Mouse (Mus musculus) liver, embryonic 11.5 days (tissue): Measurements from ENCODE around the gene Slc29a1. TPM values are rescaled to one million over a fixed set of nuclear protein-coding genes. Genes with fewer than 3 reads are reported as not detected.
A peak's percentile ranks its signal among the peaks of the same experiment; 100 is the strongest.

Experiments
- ATAC-seq: fragments of 200-750 bp; cut with Nextera tagmentation; replicated peaks from 2 replicates; pipeline ENCODE4 v1.8.0; 2017; ENCODE audit warnings: moderate number of reproducible peaks, mild to moderate bottlenecking, moderate TSS enrichment, moderate library complexity; ENCODE audit not compliant: low FRiP score
- DNase-seq: peaks from one replicate; pipeline ENCODE4 v3.0.0-alpha.2; 2017; ENCODE audit warnings: low spot score
- H3K27ac ChIP-seq: fragments of 300-500 bp; sonication (generic); 2 replicates; pipeline ENCODE4 v1.5.1; 2014; ENCODE audit warnings: mild to moderate bottlenecking, low read depth, low read length, control low read depth
- H3K27me3 ChIP-seq: fragments of 300-500 bp; sonication (generic); replicated peaks from 2 replicates; pipeline ENCODE4 v1.6.1; 2014; ENCODE audit warnings: low read length, mixed read lengths; ENCODE audit not compliant: control insufficient read depth, insufficient read depth
- H3K36me3 ChIP-seq: fragments of 300-500 bp; sonication (generic); 2 replicates; pipeline ENCODE4 v1.6.1; 2014; ENCODE audit warnings: mild to moderate bottlenecking, low read length, moderate library complexity, mixed read lengths; ENCODE audit not compliant: control insufficient read depth, insufficient read depth
- H3K4me1 ChIP-seq: fragments of 300-500 bp; sonication (generic); replicated peaks from 2 replicates; pipeline ENCODE4 v1.6.1; 2014; ENCODE audit warnings: low read length, mixed read lengths; ENCODE audit not compliant: control insufficient read depth, insufficient read depth
- H3K4me2 ChIP-seq: fragments of 300-500 bp; sonication (generic); 2 replicates; pipeline ENCODE4 v1.6.1; 2014; ENCODE audit warnings: mild to moderate bottlenecking, control low read depth, moderate library complexity
- H3K4me3 ChIP-seq: fragments of 300-500 bp; sonication (generic); 2 replicates; pipeline ENCODE4 v1.5.1; 2014; ENCODE audit warnings: low read depth, low read length, control low read depth
- H3K9ac ChIP-seq: fragments of 300-500 bp; sonication (generic); 2 replicates; pipeline ENCODE4 v1.6.1; 2014; ENCODE audit warnings: low read depth, low read length, control low read depth
- H3K9me3 ChIP-seq: fragments of 300-500 bp; sonication (generic); 2 replicates; pipeline ENCODE4 v1.6.1; 2016; ENCODE audit warnings: low read length, inconsistent platforms, mixed read lengths; ENCODE audit not compliant: control insufficient read depth
- WGBS: fragments of 180-500 bp; shearing (Covaris S2); extraction: QIAGEN DNeasy Blood & Tissue Kit; methylation state at CpG from one replicate; pipeline ENCODE4 v1.1.7; 2014; 5-methylcytosine and 5-hydroxymethylcytosine counted together
- polyA plus RNA-seq: library from polyadenylated mRNA; unstranded; fragments of >200 nt; fragmentation: Nextera tagmentation; extraction: Ambion mirVana; gene quantifications from 2 replicates; pipeline ENCODE4 v1.2.1, GENCODE M21; 2014

Gene Slc29a1
- polyA plus RNA-seq, 1 experiment from 2014 or later = 277 TPM

- no peak for DNase-seq
- no peak overlapping the region; the same call in 1 of the 2 replicates for H3K9ac ChIP-seq
- H3K4me2 ChIP-seq = peak overlapping the region; percentile 11
- peak; percentile 66 for ATAC-seq
- H3K36me3 ChIP-seq = peaks cover 12% of the 10 kb centered on the region
- no peak overlapping the region for H3K4me3 ChIP-seq
- peaks cover 48% of the 10 kb centered on the region for H3K4me1 ChIP-seq
- no peaks in the 10 kb centered on the region for H3K9me3 ChIP-seq
- peak overlapping the region; percentile 84 for H3K27ac ChIP-seq
- WGBS = 57% methylated on average over 6 of the region's 6 CpGs
- H3K27me3 ChIP-seq = no peaks in the 10 kb centered on the region
Observed at GRCm38 (mm10) chr17:45582188-45582587, 17.2 kb downstream of the Slc29a1 start.

- Histone ChIP-seq H3K27me3 (no peaks in the 10 kb centered on the region), H3K4me2 (peak overlapping the region; percentile 15), H3K36me3 (peaks cover 6% of the 10 kb centered on the region), H3K9ac (peak overlapping the region; percentile 38), H3K27ac (peak overlapping the region; percentile 84), H3K4me3 (no peak overlapping the region), H3K9me3 (no peaks in the 10 kb centered on the region), H3K4me1 (peaks cover 48% of the 10 kb centered on the region)
- DNase-seq = no peak
- WGBS = 14% methylated on average over 2 of the region's 2 CpGs
- peak; percentile 42 for ATAC-seq
Observed at GRCm38 (mm10) chr17:45581567-45581983, 17.8 kb downstream of the Slc29a1 start.

DNA sequence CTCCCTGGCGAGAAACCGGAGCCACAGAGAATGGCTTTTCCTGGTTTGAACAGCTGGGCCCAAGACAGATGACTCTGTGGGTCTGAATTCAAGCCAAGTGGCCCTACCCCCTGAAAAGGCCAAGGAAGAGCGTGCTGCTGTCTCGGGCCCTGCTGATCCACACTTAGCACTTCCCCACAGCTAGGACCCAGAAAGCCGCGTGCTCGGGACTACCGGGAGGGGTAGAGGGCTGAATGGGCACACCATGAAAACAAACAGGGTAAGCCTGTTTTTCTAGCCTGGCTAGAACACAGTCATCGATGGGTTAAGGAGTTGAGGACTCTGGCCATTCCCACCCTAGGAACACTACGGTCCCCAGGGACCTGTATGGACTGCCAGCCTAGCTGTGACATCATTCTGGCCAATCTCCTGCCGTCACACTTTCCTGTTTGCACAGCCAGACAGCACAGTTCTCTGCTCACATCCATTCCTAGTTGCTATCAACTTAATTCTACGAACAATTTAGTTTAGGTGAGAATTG, 18.4 kb downstream of the Slc29a1 start:
- Histone ChIP-seq H3K4me2 (peak overlapping the region; percentile 15; the same call in 1 of the 2 replicates), H3K27me3 (no peaks in the 10 kb centered on the region), H3K4me1 (peaks cover 45% of the 10 kb centered on the region), H3K27ac (no peak overlapping the region; the same call in 1 of the 2 replicates), H3K36me3 (peaks cover under 1% of the 10 kb centered on the region), H3K4me3 (no peak overlapping the region), H3K9ac (0 out of 2 replicates have a peak overlapping the region, but pooled peaks have one; percentile 38), H3K9me3 (no peaks in the 10 kb centered on the region)
- ATAC-seq (no peak), DNase-seq (no peak)
- 45% methylated on average over 12 of the region's 12 CpGs for WGBS

- no peak overlapping the region for H3K4me3 ChIP-seq
- no peak overlapping the region for H3K4me2 ChIP-seq
- no peaks in the 10 kb centered on the region for H3K27me3 ChIP-seq
- no peak overlapping the region for H3K27ac ChIP-seq
- DNase-seq (no peak), ATAC-seq (no peak)
- no peaks in the 10 kb centered on the region for H3K36me3 ChIP-seq
- peaks cover 40% of the 10 kb centered on the region for H3K4me1 ChIP-seq
- H3K9ac ChIP-seq = no peak overlapping the region
- H3K9me3 ChIP-seq = no peaks in the 10 kb centered on the region
- WGBS = 81% methylated on average over 4 of the region's 4 CpGs
Observed at GRCm38 (mm10) chr17:45579554-45579953, 19.9 kb downstream of the Slc29a1 start.

DNA sequence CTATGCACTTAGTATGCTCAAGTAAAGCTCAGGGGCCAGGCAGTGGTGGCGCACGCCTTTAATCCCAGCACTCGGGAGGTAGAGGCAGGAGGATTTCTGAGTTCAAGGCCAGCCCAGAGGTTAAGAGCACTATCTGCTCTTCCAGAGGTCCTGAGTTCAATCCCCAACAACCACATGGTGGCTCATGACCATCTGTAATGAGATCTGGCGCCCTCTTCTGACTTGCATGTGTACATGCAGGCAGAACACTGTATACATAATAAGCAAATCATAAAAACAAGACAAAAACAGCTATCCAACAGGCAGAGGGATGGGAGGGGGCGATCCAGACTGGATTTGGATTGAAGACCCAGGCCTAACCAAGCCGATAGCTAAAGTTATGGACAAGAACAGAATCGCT, 20.6 kb downstream of the Slc29a1 start:
- ATAC-seq (no peak), DNase-seq (no peak)
- WGBS = 62% methylated on average over 7 of the region's 7 CpGs
- H3K4me1 ChIP-seq = peaks cover 41% of the 10 kb centered on the region
- H3K27ac ChIP-seq = 0 out of 2 replicates have a peak overlapping the region, but pooled peaks have one; percentile 19
- H3K4me3 ChIP-seq = no peak overlapping the region
- no peak overlapping the region for H3K4me2 ChIP-seq
- no peaks in the 10 kb centered on the region for H3K27me3 ChIP-seq
- H3K36me3 ChIP-seq = no peaks in the 10 kb centered on the region
- no peaks in the 10 kb centered on the region for H3K9me3 ChIP-seq
- no peak overlapping the region for H3K9ac ChIP-seq

GRCm38 (mm10) chr17:45578242-45578641, 21.2 kb downstream of the Slc29a1 start:
- WGBS = 65% methylated on average over 5 of the region's 5 CpGs
- H3K9ac ChIP-seq = peak overlapping the region; percentile 2; the same call in 1 of the 2 replicates
- no peaks in the 10 kb centered on the region for H3K9me3 ChIP-seq
- peak overlapping the region; percentile 19; the same call in 1 of the 2 replicates for H3K27ac ChIP-seq
- peaks cover 36% of the 10 kb centered on the region for H3K4me1 ChIP-seq
- ATAC-seq (no peak), DNase-seq (no peak)
- H3K4me3 ChIP-seq = no peak overlapping the region
- H3K27me3 ChIP-seq = no peaks in the 10 kb centered on the region
- no peaks in the 10 kb centered on the region for H3K36me3 ChIP-seq
- no peak overlapping the region for H3K4me2 ChIP-seq

DNA sequence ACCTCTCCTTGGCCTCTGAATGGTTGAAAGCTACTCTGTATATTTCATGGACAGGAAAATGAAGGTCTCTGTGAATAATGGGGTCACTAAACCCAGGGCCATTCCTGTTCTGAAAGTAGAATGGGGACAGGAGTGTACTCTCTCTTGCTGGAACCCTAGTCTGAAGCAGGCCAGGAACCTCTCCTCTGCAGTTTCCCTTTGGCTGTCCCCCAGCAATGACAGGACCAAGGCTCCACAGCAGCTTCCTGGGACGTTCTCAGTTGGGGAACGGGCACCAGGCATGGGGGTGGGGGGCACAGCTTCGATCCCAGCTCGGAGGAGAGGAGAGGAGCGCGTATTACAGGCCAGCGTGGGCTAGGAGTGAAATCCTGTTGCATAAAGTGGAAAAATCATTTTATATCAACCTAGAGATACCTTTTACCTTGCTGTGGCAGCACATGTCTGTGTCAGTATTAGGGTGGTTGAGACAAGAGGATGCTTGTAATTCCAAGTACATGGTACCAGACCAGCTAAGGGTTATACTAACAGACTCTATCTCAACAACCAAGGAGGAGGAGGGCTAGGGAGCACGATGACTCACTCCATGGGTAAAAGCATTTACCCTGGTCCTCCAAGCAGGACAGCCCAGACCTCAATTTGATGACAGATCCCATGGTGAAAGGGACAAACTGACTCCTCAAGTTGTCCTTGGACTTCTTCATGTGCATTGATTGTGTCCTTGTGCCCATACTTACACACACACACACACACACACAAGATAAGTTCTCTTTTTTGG, 24.1 kb downstream of the Slc29a1 start:
- WGBS = 87% methylated on average over 8 of the region's 8 CpGs
- Histone ChIP-seq H3K4me2 (peak overlapping the region; percentile 98), H3K4me1 (peaks cover 34% of the 10 kb centered on the region), H3K27me3 (no peaks in the 10 kb centered on the region), H3K4me3 (peak overlapping the region; percentile 100; the same call in 1 of the 2 replicates), H3K36me3 (peaks cover 15% of the 10 kb centered on the region), H3K27ac (peak overlapping the region; percentile 99), H3K9me3 (no peaks in the 10 kb centered on the region), H3K9ac (peak overlapping the region; percentile 100)
- DNase-seq (no peak), ATAC-seq (no peak)

DNA sequence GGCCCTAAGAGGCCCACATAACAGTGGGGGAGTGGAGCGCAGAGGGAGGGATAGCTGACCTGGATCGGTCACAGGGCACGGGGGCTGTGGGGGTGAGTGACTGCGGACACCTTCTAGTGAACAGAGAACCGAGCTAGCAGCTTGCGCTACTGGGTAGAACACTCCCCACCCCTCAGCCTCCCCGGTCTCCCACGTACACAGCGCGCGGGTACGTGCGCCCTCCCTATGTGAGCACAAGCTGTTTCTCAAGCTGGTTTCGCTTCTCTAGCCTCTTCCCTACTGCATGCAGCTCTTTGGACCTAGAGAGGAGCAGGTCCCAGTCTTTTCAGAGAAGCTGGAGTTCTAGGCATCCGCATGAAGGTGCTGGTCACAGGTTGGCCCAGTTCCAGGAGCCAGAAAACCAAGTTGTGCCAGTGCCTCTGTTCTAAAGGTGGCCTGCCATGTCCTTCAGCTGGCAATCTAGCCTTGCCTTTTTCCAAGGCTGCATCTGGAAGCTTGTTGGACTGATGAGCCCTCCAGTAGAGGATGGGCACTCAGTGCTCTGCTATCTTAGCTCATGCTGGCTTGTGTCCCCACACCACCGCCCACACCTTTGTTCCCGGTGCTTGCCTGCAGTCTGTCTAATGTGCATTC, 25.2 kb downstream of the Slc29a1 start:
- H3K4me1 ChIP-seq = peaks cover 37% of the 10 kb centered on the region
- peak; percentile 41 for ATAC-seq

More for the DNA sequence above, 25.2 kb downstream of the Slc29a1 start:
- peak overlapping the region; percentile 99 for H3K27ac ChIP-seq
- peak overlapping the region; percentile 98 for H3K4me2 ChIP-seq
- peak overlapping the region; percentile 100 for H3K9ac ChIP-seq
- no peak for DNase-seq
- peaks cover 26% of the 10 kb centered on the region for H3K36me3 ChIP-seq
- no peaks in the 10 kb centered on the region for H3K27me3 ChIP-seq
- H3K4me3 ChIP-seq = peak overlapping the region; percentile 100
- WGBS = 3% methylated on average over 17 of the region's 17 CpGs
- no peaks in the 10 kb centered on the region for H3K9me3 ChIP-seq
